In genomic region chr12:76085066-76085465, GRCm38 (mm10) we compare ENCODE assay signal across 27 mouse cellular contexts.
DNase-seq lines count a peak whose midpoint lies in the region; ATAC-seq lines count a peak whose summit lies in the region.
"Had no signal": no experiment of that assay in that cellular context is flagged by ENCODE, and none has a peak within 500 bp of the region (broad histone marks: within the 10 kb centered on the region; RNA-seq: fewer than 3 reads in every experiment).

No protein-coding gene starts in this region.

- no peaks in the 10 kb centered on the region for H3K27me3 ChIP-seq in embryonic facial prominence, embryonic 10.5 days (replicated peaks; ENCODE audit: low read depth, poor library complexity, severe bottlenecking)
- H3K27me3 ChIP-seq: embryonic facial prominence, embryonic 12.5 days; forebrain, embryonic 15.5 days; heart, embryonic 13.5 days; intestine, embryonic 15.5 days; limb, embryonic 12.5 days; lung, embryonic 15.5 days; midbrain, embryonic 12.5 days; neural tube, embryonic 12.5 days had no signal

- H3K9me3 ChIP-seq in embryonic facial prominence, embryonic 10.5 days, result no peaks in the 10 kb centered on the region
- H3K9me3 ChIP-seq: embryonic facial prominence, embryonic 12.5 days; forebrain, embryonic 15.5 days; G1E; heart, embryonic 13.5 days; intestine, embryonic 15.5 days; limb, embryonic 12.5 days; lung, embryonic 15.5 days; megakaryocyte, embryonic 14.5 days; midbrain, embryonic 12.5 days; neural tube, embryonic 12.5 days had no signal

- H3K36me3 ChIP-seq in embryonic facial prominence, embryonic 10.5 days (replicated peaks), result peaks cover 75% of the 10 kb centered on the region
- H3K36me3 ChIP-seq: G1E; intestine, embryonic 15.5 days had no signal

- H3K4me3 ChIP-seq in embryonic facial prominence, embryonic 10.5 days, result no peak overlapping the region
- H3K4me3 ChIP-seq: embryonic facial prominence, embryonic 12.5 days; forebrain, embryonic 15.5 days; heart, embryonic 13.5 days; intestine, embryonic 15.5 days; left cerebral cortex, adult 2 months; limb, embryonic 12.5 days; lung, embryonic 15.5 days; megakaryocyte, embryonic 14.5 days; midbrain, embryonic 12.5 days; neural tube, embryonic 12.5 days had no signal

- 81% methylated on average over 9 of the region's 9 CpGs for WGBS in embryonic facial prominence, embryonic 10.5 days

- H3K4me1 ChIP-seq in embryonic facial prominence, embryonic 10.5 days, result peaks cover 45% of the 10 kb centered on the region

- no peak overlapping the region for H3K27ac ChIP-seq in embryonic facial prominence, embryonic 10.5 days (replicated peaks)
- H3K27ac ChIP-seq: embryonic facial prominence, embryonic 12.5 days; forebrain, embryonic 15.5 days; heart, embryonic 13.5 days; intestine, embryonic 15.5 days; left cerebral cortex, adult 2 months; limb, embryonic 12.5 days; lung, embryonic 15.5 days; midbrain, embryonic 12.5 days; neural tube, embryonic 12.5 days had no signal

- DNase-seq in 3134 (ENCODE audit: extremely low read depth, insufficient read length, low spot score), result peak; percentile 38
- peak; percentile 86 for DNase-seq in 3T3-L1 (ENCODE audit: low read depth, low spot score)
- DNase-seq in T-cell, adult 2 months (ENCODE audit: low spot score), result peak; percentile 12
- DNase-seq in embryonic facial prominence, embryonic 10.5 days (ENCODE audit: low spot score), result no peak
- no peak for DNase-seq in kidney, adult 8-10 months
- DNase-seq in retina, postnatal 1 day, result no peak
- DNase-seq: adrenal gland, postnatal 25 days; cerebellum, adult 11-12 months; cerebellum, adult 9-11 months; heart, postnatal 10 days; kidney, adult 9 months; kidney, postnatal 14 days; right cerebral cortex, postnatal 4 days; thymus, postnatal 4 days had no signal

- ATAC-seq in megakaryocyte progenitor cell, adult 5-6 weeks (replicated peaks; ENCODE audit: poor library complexity), result 0 out of 2 replicates have a peak, but pooled peaks have one; percentile 11
- ATAC-seq: forebrain, embryonic 15.5 days; hindbrain, embryonic 16.5 days; intestine, embryonic 15.5 days had no signal

Comparison
In these comparisons a context has a peak if more than half of its experiments do, and no peak if none do; other contexts are left out.
1. DNase-seq: peak in 3134 (single experiment), 3T3-L1 (single experiment) and T-cell, adult 2 months (single experiment); none in embryonic facial prominence, embryonic 10.5 days (single experiment), kidney, adult 8-10 months (0 of 2) and retina, postnatal 1 day (single experiment).